Mouse (Mus musculus) cerebellum, adult 11 months (tissue): Measurements from ENCODE around the gene Mapk10.

Source experiments
- DNase-seq: peaks from one replicate; pipeline ENCODE4 v3.0.0; 2022

Mapk10 gene

DNA sequence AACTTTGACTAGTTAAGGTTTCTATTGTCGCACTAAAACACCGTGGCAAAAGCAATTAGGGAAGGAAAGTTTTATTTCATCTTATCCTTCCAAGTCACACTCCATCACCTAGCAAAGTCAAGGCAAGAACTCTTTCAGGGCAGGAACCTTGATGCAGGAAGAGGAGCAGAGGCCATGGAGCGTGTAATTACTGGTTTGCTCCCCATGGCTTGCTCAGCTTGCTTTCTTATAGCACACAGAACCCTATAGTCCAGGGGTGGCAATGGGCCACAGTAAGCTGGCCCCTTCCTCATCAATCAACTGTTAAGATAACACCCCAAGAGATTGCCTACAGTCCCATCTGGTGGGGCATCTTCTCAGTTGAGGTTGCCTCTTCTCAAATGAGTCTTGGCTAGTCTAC, 173.4 kb downstream of the Mapk10 start:
- no peak for DNase-seq

DNA sequence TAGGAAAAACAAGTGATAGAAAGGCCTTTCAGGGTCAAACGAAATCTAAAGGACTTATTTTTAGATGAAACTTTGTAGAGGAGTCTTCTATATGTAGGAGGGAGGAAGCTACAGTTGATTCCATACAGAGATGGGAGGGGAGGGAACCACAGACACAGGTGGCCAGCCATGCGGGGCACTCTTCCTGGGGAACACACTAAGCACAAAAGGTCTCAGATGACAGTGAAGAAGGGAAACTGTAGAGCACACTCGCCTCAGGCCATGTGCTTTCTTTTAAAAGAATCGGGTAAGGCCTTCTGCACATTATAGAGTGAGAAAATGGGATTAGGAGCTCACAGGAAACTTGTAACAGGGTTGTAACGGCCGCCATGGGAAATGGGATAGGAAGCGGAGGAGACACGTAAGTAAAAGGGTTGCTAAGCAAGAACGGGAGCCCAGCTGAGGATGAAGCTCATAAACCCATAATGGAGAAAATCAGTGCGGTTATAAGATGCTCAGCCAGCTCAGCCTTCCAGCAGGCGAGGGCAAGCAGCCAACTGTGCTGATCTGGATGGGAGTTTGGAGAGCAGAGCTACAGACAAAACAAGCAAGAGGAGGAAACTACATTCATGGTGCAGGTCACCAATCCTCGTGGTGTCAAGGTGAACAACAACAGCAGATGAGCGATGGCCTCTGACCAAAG, 182.1 kb downstream of the Mapk10 start:
- DNase-seq = peak; percentile 73

DNA sequence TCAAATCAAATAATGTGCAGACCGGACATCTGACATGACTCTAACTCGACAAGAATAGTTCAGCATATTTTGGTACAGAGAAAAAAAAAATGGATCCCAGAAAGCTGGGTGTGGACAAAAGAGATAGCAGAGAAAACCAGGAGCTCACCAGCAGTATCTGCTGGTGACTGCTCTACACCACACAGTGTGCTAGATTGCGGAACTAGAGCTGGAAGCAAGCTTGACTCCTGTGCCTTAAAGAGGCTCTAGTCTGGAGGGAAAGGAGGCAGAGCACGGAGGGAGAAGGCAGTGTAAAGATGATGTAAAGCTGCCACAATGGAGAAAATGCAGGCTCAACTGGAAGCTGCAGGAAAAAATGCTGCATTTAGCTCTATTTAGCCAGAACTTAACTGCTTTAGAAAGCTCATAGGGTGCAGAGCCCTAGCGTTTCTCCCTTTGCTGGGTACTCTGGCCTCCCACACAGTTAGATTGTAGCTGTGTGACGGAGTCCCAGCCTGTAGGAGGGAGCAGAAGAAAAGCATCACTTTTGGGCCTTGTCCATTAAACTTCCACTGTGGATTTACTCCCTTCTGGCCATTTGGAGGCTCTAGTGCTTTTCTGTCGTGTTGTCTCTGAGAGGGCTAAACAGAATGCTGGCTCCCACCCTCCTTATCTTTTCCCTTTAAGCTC, 188.5 kb downstream of the Mapk10 start:
- no peak for DNase-seq

DNA sequence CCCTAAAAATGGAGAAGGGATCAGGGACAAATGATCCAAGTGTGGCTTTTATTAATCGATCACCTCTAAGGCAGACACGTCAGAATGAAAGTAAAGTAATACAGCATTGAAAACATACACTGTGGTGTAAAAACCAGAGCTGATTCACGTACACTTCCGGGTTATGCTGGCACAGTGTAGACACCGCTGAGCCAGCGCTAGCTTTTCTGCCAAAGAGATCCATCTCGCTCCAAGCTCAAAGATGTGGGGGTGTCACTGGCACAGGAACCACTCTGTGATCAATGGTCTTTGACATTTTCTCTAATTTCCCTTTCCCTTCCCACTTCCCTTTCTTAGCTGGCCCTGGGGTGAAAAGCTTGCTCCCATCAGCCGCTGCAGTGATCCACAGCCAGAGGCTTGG, 189.7 kb downstream of the Mapk10 start:
- DNase-seq = no peak

DNA sequence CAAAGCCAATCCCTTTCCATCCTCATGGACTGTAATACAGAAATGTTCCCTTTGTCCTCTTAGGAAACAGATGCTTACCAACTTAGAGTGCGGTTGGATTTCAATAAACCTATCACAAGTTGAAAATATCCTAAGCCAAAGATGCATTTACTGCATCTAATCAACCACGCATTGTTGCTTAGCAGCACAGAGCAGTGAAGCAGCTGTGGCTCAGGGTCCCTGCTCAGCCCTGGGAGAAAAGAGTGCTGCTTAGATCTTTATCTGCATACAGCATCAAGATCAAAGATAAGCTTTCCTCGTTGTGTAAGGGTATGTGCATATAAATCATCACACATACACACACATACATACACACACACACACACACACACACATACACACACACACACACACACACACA, 190.2 kb downstream of the Mapk10 start:
- DNase-seq = no peak

DNA sequence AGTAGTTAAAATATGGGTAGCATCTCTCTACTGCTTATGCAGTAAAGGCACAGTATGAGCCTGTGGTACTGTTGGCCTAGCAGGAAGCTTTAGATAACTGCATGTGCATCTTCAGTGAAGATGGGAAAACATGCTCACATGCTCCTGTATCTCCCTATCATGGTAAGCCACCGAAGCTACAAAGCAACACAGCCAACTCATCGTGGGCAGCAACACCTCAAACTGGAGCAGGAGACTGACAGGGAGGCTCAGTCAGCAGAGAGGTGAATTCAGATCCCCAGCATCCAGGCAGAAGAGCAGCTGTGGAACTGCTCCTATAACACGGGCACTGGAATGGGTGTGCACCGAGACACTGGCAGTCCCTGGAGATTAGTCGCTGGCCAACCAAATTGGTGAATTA, 191.0 kb downstream of the Mapk10 start:
- no peak for DNase-seq

DNA sequence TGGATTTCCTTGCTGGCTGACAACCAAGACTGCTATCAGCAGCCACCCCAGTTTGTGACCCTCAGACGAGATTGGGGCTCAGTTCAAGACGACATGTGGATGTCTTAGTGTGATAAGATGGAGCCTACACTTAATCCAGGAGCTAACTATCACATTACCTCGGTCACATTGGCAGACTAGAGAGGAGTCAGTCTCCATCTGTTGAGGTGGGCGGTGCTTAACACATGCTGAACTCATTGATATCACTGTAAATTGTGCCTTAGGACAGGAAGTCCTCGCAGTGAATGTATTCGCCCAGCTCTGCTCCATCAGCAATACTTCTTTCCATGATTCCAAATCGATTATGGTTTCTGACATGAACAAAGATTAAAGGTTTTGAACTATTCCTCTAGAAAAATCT, 193.5 kb downstream of the Mapk10 start:
- DNase-seq = no peak

DNA sequence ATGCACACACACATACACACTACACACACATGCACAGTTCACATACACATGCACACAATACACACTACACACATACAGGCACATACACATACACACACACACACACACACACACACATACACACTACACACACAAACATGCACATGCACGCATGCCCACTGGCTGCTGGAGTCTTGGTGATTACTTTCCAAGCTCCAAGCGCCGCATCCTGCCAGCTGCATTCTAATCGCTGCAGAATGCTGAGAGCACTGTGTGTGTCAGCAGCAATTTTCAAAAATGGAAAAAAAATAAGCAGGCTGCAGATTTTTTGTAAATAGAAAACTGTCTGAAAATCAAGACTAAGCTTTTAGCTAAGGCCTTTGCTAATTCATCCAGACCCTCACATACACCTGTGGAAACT, 196.8 kb downstream of the Mapk10 start:
- DNase-seq = no peak

DNA sequence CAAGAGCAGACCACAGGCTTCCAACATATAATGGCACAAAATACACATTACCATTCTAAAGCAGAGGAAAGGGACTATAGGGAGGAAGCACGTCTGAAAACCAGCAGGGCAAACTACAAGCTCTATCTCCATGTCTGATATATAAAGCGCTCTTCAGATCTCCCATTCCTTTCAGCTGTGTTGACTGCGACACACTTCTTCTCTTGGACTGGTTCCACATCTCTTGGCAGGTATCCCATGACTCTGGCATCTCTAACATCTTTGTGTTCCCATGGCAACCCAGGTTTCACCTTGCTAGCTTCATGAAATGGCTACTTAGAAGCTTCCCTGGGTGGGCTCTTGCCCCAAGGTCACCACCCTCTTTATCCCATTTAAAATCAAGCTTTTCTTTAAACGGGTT, 202.2 kb downstream of the Mapk10 start:
- peak; percentile 76 for DNase-seq

DNA sequence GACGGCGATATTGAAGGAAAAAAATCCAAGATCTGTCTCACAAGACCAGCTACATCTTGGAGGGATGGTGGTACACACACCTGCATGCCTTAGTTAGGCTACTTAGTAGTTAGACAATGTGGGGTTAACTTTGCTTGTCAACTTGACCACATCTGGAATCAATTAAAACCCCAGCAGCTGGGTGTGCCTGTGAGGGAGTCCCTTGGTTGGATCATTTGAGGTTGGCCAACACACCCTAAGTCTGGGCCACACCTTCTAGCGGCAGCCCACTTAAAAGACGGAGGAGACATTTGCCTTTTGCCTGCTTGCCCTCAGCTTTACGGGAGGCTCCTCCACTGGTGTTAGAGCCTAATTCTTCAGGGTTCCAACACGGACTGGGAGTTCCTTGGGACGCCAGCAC, 209.0 kb downstream of the Mapk10 start:
- DNase-seq = no peak

DNA sequence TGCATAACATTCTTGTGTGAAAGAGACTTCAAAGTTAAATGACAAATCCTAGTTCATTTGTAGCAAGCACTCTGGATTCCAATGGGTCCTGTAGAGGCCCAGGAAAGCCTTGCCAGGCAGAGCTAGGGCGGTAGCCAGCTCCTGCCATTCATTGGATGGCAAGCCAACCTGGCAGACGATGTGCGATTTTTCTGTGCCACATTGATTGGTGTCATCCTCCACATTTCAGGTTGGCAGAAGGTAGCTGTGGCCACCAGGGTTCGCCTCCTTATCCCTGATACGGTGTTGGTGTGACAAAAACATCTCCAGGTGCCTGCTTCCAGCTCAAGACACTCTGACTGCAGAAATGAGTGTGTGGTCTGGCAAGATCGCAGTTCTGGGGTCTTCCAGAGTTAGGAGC, 210.6 kb downstream of the Mapk10 start:
- peak; percentile 75 for DNase-seq

DNA sequence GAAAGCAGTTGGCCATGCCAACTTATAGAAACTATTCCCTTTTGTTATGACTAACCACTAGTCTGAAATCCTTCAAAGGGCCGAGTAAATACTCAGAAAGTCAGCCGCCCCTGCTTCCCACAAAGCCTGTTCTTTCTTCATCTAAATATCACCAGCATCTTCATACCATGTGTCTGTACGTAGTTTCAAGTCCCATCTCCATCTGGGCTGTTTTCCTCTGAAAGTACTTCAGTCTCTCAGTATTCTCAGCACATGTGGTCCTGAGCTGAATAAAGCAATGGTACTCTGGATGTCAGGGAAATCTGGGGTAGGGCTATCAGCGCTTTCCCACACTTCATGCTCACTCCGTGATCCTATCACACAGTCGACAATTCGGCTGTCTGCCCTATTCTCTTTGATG, 212.6 kb downstream of the Mapk10 start:
- no peak for DNase-seq

DNA sequence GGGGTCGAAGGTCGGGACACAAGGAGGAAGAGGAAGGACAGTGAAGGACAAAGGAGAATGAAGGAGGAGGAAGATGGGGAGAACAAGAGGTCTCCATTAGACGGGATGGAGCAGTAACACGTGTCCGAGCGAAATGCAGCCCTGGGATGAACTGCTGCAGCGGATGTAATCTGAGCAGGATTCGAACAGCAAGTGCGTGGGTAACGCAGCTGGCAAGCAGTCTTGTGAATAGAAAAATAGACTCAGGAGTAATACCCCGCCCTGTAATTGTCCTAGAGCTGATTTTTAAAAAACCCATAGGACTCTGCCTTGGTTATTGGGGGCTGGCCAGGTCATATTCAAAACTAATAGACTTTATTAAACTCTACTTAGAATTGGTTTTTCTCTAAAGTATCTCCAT, 213.2 kb downstream of the Mapk10 start:
- no peak for DNase-seq

DNA sequence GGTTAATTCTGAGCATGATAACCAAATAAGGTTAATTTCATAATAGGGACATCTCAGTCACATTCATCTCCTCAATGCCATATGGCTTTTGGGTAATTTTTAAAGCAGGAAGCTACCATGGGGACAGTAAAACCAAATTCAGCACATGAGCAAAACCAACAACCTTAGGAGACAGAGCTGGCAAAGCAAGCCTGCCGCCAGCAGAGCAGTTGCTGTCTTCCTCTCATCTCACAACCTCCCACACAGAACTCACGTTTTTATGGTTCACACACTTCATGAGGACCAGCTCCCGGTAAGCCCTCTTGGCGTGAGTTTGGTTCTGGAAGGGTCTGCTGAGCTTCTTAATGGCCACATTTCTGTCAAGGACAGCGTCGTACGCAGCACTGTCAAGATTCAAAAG, 214.8 kb downstream of the Mapk10 start:
- DNase-seq = no peak

DNA sequence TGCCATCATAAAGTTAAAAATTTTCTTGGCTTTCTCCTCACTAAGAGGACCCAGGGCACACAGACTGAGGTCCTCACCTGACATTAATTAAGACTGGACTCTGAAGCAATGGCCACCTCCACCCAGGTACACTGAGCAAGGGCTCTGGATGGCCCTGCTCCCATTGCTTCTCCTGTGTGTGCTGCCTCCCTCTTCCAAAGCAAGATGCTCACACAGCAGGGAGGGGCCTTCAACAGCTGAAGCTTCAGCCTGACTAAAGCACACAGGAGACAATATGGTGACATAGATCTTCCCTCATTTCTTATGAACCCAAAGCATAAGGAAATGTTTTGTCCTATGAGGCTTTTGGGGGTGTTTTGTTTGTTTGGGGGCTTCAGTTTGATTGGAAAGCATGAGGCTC, 215.2 kb downstream of the Mapk10 start:
- DNase-seq = peak; percentile 43

DNA sequence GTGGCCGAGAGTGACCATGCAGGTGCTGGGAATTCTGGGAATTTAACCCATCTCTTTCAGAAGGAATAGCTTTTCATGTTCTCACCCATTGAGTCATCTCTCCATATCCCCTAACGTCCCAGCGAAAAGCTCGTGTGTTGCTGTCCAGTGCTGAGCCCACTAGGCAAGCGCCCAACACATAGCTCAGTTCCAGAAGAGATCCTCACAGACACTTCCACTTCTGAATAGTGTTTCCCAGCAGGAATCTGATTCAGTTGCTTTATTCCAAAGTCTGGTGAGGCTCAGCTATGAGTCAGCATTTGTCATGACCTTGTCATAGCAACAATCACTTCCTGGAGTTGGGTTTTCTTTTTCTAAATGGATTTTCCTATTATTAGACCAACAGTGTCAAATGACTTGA, 217.2 kb downstream of the Mapk10 start:
- DNase-seq = no peak

DNA sequence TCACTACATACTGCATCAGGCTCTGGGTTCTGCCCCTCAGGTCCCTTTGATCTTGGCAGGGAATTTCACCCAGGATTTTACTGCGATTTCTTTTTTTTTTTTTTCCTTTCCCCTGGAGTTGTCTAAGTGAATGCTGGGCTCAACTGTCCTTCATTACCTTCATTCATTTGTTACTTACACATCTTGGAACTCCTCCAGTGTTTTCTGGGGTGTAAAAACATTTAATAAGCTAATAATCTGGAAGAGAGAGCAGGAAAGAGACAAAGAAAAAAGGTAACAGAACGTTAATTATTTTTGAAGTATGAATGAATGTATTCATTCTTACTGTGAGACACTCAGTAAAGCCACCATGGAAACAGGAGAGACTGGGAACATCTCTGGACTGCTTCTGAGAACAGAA, 219.4 kb downstream of the Mapk10 start:
- no peak for DNase-seq

DNA sequence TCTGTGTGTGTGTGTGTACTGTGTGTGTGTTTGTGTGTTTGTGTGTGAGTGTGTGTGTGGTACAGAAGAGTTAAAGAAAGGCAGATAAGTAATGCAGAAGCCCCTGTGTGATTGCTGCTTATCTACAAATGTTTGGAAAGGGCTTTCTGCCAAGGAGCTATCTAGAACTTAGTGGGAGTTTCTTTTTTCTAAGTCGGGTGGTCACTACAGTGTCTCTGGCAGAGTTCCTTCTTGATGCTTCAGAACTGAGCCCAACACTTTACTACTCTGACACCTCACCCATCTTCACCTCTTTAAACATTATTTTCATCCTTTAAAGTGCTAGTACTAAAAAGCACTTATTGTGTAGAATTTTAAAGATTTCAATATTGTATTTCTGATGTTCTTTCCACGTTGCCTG, 232.8 kb downstream of the Mapk10 start:
- no peak for DNase-seq

DNA sequence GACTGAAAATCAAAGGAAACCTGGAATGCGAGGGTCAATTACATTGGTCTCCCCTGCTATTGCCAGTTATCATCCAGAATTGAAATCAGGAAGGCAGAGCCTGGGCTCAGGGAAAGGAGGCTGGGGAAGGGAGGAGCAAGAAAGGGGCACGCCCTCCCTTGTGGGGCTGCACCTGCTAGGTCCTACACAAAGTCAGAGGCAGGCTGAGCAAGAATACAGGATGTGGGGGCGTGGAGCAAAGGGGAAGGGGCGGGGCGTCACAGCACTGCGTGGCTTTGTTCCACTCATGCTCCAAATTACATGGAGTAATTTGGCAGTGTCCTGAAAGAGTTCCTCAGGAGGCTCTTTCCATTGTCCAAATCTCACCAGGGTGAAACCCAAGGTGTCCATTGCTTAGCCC, 234.0 kb downstream of the Mapk10 start:
- no peak for DNase-seq

DNA sequence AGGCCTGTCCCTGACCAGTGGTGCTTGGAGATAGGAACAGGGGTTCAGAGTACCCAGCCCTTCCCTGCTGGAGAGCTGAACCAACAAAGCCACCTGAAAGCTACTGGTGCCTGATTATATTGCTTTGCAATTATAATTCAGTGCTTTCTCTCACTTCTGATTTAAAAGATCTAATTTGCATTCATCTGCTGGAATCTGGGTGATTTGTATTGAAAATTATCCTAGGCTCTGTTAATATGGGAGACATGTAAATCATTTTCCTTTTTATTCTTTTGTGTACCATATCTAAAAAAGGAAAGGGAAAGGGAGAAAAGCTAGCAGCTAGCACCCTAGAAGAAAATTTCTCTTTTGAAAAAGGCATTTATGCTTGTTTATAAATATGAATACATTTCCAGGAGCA, 234.6 kb downstream of the Mapk10 start:
- DNase-seq = no peak

DNA sequence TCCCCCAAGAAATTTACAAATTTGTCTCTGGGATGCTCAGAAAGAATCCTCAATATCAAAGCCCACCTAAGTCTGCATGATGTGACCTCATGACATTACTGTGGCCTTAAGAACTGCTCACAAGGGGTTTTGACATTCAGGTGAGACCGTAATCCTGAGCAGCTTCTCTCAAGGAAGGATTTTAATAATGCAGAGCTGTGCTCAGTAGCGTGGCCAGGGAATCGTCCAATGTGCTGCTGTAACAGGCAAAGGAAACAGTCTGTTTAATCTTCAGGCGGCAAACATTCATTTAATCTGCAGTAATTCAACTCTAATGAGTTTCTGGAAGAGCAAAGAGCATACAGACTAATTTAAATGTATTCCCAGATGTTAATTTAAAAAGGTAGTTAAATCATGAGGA, 236.7 kb downstream of the Mapk10 start:
- no peak for DNase-seq

DNA sequence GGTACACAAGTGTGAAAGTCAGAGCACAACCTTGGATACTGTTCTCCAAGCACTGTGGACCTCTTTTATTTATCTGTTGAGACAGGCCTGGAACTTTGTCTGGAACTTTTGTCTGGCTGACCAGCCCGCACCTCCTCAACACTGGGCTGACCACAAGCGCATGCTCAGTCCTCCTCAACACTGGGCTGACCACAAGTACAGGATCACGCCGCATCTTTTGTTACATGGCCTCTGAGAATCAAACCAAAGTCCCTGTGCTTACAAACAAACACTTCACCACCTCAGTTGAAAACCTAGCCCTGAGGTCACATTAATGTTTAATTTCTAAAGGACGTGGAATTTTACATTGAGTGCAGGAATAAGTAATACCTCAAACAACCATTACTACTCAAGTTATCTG, 246.7 kb downstream of the Mapk10 start:
- DNase-seq = no peak

DNA sequence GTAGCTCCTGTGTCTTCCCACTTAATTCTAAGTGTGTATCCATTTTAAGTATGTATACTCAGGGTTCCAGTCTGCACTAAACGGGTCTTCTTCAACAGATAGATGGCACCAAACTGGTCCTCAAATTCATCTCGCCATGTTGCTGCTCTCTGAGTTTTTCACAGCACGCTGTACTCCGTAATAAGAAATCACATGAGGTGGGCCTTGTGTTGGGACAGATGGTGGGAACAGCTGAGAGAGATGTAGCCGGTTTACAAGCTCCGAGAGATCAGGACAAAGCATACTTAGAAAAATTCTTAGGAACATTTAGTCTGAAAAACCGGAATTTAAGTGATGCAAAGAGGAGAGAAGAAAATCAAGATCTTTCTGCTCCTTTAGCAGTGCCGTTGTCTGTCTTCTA, 257.7 kb downstream of the Mapk10 start:
- no peak for DNase-seq

DNA sequence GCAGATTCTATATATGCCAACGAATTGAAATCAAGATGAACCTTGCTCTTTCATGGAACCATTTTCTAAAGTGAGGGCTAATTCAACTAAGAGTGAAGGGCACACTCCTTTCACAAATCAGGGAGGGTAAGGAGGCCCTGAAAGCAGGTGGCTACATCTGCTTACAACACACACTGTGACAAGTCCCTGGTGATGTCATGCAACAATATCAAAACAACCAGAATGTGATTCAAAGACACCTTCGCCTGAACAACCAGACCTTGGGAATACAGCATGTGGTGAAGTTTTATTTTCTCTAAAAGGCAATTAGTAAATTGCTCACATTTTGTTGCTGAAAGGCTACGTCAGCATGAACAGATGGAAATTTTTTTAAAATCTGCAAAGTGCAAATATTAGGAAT, 258.2 kb downstream of the Mapk10 start:
- no peak for DNase-seq

DNA sequence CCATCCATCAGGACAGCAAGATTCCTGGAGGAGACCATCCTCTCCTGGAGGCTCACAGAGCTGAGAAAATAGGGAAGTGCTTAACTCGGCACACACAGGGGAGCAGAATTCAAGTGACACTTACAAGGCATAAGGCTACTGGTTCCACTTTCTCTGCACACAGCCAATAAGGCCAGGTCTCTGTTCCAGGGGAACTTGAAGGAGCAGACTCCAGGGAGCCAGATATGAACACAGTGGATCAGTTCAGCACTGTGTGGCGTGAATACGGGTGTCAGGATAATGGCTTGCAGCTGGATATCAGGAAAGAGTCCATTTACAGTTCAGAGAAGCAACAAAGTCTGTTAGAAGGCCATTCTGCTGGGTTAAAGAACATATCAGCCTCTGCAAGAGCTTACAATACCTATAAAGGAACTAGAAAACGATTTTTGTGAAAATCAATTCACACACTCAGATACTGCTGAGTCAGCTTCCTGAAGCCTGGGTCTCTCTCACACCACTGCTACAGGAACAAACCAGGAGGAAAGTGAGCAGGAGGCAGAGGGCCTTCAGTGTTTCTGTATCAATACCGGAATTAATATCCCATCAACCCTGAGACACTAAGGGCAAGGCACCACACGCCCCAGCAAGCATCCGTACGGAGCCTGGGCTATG, 263.9 kb downstream of the Mapk10 start:
- no peak for DNase-seq
